Comparison of ENCODE assay signal across 8 mouse cellular contexts in the genomic region with DNA sequence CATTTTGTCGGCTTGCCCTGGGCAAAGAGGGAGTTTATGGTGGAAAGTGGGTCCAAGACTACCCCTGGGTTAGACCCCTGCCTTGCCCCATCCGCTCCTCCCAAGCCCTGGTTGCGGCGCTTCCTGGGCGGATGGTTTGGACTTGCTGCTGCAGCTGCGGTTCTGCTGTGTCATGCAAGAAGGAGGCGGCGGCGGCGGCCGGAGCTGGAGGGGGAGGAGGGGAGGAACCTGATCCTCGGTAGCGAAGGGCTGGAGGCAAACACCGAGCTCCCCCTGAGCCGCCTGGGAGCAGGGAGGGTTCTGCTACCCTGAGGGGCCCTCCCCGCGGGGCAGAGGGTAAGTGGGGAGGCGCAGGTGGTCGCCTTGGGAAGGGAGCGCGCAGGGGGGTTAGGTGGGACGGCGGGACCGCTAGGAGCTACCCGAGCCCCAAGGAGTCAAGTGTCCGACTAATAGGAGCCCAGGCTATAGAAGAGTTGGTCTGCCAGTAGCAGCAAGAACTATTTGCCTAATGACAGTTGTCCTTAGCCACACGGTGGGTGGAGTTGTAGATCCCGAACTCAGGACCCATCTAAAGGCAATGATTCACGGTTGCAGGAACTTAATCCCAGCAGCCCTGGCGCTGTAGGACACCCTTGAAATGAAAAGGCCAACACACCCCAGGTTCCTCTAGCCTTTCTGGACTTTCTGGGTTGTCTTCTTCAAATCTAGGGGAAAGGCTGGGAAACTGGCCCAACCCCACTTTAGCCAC.
DNase-seq lines count a peak whose midpoint lies in the region; ATAC-seq lines count a peak whose summit lies in the region.

No protein-coding gene starts in this region.

- intact Hi-C loops in left cerebral cortex, postnatal 14 days (cut with DNase I) = loop anchor here (2.0 to 5.0 kb wide), 2 partner anchors 64 to 87 kb away; no protein-coding TSS in a partner anchor

- no peak for ATAC-seq in hindbrain, embryonic 13.5 days (ENCODE audit: low FRiP score)
- ATAC-seq in megakaryocyte, adult 5-6 weeks (ENCODE audit: poor library complexity, severe bottlenecking) = peak; percentile 49

- H3K36me3 ChIP-seq in hindbrain, embryonic 13.5 days = no peaks in the 10 kb centered on the region

- under 1% methylated on average over 28 of the region's 30 CpGs for WGBS in hindbrain, embryonic 13.5 days

- peaks cover 58% of the 10 kb centered on the region for H3K27me3 ChIP-seq in hindbrain, embryonic 13.5 days

- H3K4me1 ChIP-seq in hindbrain, embryonic 13.5 days (replicated peaks) = peaks cover 51% of the 10 kb centered on the region

- peak overlapping the region; percentile 39 for H3K4me3 ChIP-seq in hindbrain, embryonic 13.5 days

- peak; percentile 54 for DNase-seq in T-cell, adult 2 months (ENCODE audit: low spot score)
- DNase-seq in cerebellum, postnatal 14 days = peak; percentile 21 to 29
- peak; percentile 89 for DNase-seq in gastrocnemius, adult 18-20 months (ENCODE audit: low spot score)
- DNase-seq in left cerebral cortex, postnatal 14 days (ENCODE audit: low spot score in 2 of 2) = peak; percentile 61 to 68
- peak; percentile 76 to 79 for DNase-seq in right cerebral cortex, adult 2 months (ENCODE audit: low spot score in 2 of 2)
- DNase-seq in urinary bladder, postnatal 36 days (ENCODE audit: low spot score in 2 of 2) = peak; percentile 79 to 83

- no peak overlapping the region for H3K27ac ChIP-seq in hindbrain, embryonic 13.5 days

- H3K9ac ChIP-seq in hindbrain, embryonic 13.5 days = peak overlapping the region; percentile 61

- H3K9me3 ChIP-seq in hindbrain, embryonic 13.5 days = no peaks in the 10 kb centered on the region

- H3K4me2 ChIP-seq in hindbrain, embryonic 13.5 days = peak overlapping the region; percentile 64

Comparison
In these comparisons a context has a peak if more than half of its experiments do, and no peak if none do; other contexts are left out.
1. DNase-seq: peak in every context shown above with its lines; median percentile 89 in gastrocnemius, adult 18-20 months; 81 in urinary bladder, postnatal 36 days; 78 in right cerebral cortex, adult 2 months; 64 in left cerebral cortex, postnatal 14 days; 54 in T-cell, adult 2 months; 25 in cerebellum, postnatal 14 days.